Mouse (Mus musculus): Measurements from ENCODE around the gene Arl13b. TPM values are rescaled to one million over a fixed set of nuclear protein-coding genes. Genes with fewer than 3 reads are reported as not detected.

Arl13b gene
- total RNA-seq, 2 experiments from 2014 or later, result 8.1 to 12.3 TPM

DNA sequence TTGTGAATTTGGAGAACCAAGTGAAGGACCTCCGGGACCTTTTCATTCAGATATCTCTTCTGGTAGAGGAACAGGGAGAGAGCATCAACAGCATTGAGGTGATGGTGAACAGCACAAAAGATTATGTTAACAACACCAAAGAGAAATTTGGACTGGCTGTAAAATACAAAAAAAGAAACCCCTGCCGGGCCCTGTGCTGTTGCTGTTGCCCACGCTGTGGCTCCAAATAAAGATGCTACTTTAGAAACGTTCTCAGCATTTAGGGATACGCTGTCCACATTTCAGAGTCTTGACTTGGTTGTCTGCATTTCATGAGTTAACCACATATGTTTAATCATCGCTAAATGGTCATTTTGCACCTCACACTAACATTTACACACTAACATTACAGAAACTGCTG is 24.4 kb downstream of the Arl13b start:
- no peak for DNase-seq (ENCODE audit: low spot score in 2 of 2)

DNA sequence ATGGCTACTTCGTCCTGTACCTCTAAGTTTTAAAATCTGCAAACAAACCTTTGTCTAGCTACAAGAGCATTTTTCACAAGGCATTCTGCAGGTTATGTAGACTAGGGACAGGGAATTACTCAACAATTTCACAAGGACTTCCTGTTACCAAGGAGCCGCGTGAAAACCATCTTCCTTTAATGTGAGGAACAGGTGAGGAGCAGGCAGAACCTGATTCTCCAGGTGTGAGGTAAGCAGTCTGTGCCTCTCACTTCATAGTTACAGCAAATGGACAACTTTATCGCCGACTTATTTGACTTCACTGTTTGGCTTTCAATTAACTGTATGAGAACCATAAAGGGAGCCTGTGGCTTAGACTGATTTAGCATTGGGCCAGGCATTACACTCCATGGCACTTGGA is 32.3 kb downstream of the Arl13b start, which contains the start of gene Stx19:
Gene Stx19 (plus strand): TSS at position 186 of the 400 bp plus-strand sequence.
- DNase-seq (ENCODE audit: low spot score in 2 of 2), result no peak

DNA sequence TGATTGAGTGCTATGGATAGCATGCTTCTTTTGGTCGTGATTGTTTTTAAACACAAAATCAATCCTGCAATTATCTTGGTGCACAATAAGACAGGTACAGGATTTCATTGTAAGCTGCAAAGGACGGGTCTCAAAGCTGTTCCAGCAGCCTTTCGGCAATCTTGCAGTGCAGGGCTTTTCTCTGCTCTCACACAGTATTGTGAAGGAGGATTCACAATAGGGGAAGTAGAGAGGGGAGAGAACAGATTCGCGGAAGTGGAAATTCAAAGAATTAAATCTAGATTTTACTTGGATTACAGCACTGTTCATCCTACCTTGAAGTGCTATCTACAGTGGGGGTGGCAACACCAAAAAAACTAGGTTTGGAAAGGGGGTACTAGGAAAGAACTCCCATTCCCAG is 33.0 kb downstream of the Arl13b start:
- DNase-seq (ENCODE audit: low spot score in 2 of 2), result no peak

DNA sequence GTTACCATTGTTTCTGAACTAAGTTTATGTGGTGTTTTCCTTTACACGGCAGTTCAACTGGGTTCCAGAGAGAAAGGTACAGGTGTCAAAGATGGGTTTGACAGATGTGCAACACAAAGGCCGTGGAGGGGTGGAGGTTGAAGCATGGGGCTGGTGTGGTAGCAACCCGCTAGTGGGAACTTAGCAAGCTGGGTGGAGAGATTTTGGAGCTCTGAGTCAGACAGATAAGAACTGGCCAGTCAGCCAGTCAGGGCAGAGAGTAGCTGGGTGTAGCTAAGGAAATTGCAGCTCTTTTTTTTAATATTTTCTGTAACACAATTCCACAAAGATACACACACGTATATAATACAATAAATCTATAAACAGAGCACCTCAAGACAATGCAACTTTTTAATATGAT is 36.0 kb downstream of the Arl13b start:
- DNase-seq (ENCODE audit: low spot score in 2 of 2), result no peak

DNA sequence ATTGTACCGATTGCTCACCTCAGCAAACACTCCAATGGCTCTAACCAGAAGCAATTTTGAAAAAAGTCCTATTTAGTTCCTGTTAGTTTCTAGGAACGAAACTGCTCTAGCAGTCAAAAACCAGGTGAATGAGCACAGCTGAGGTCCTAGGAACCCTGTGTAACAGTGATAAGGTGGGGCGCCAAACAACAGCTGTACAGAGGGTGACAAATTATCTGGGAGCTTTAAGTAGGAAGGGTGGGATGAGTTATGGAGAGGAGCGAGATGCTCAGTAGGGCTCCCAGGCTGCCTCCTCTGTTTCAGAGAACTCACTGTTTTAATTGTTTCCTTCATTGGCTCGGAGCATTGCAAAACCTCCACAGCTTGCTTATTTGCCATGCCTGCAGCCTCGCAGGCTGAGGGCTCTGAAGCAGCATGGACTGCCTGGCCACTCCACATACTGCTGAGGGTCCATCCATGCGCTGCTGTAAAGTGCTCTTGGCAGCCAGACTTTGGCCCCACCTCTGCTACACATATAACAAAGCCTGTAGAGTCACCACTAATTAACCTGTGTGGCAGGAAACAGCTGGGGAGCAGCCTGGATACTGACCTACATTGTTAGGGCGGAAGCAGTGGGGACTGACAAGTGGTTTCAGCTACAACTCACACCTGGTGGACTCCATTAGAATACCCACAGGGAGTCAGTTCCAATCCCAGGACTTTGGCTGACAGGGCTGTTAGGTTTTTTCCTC is 39.4 kb downstream of the Arl13b start:
- DNase-seq (ENCODE audit: low spot score in 2 of 2), result no peak

DNA sequence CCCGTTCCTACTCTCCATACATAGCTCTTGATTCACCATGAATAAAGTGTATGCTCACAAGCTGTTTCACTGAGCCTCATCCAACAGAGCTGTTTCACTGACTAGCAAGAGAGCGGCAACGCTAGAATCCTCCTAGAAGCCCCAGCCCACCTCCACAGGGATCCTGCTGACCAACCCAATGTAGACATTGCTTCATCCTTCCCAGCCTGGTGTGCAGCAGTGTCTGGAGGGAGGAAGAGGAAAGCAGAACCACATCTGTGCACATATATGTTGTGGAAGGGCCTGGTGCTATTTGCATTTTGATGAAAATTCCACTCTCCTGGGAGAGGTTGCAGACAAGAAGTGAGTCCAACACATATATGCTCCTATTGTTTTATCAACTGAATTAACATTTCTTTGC is 42.2 kb downstream of the Arl13b start:
- no peak for DNase-seq (ENCODE audit: low spot score in 2 of 2)

DNA sequence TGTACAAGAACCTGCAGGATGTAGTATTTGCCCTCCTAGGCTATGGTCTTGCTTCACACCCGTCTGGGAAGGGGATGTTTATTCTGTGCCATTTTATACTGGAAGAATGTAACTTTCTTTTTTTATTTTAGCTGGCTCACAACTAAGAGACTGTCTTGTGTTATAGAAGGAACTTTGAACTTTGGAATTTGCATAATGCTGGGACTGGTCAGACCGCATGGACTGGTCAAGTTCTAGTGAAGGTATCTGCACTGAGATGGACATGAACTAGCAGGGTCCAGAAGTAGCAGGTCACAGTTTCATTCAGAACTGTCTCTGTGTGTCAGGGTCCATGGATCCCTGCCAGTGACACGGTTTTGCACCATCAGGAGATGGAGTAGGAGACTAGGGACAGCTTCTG is 47.0 kb downstream of the Arl13b start:
- DNase-seq (ENCODE audit: low spot score in 2 of 2), result no peak

DNA sequence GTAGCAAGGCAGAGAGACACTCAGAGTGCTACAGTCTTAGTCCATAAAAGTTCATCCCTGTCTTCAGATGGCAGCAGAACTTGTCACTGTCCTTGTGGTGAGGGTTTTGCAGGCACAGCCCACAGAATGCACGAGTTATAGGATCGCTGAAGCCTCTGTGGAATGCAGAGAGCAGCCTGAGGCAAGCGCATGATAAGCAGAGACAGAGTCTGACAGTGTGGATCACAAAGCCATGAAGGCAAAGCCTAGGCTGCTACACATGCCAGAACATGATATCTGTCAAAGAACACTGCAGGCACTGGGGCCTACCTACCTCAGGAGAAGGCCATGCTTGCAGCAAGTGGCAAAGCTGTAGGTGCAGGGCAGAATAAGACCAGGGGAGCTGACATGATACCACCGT is 47.4 kb downstream of the Arl13b start:
- no peak for DNase-seq (ENCODE audit: low spot score in 2 of 2)

DNA sequence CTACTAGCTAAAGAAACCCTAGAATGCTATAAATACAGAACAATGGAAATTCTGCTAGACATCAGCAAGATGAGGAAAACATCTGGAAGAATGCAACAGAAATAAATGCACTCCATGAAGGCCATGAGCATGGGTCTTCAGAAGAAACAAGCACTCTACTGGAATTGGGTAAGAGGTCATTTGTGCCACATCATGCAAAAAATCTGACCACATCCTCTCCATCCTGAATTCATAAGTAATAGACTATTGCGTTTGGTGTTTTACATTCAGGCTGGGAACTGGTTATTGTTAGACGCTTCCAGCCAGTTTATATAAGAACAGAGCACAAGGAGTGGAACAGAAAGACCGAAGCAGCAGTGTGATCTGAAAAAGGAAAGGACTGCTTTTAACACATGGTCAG is 48.0 kb downstream of the Arl13b start:
- DNase-seq (ENCODE audit: low spot score in 2 of 2), result no peak

DNA sequence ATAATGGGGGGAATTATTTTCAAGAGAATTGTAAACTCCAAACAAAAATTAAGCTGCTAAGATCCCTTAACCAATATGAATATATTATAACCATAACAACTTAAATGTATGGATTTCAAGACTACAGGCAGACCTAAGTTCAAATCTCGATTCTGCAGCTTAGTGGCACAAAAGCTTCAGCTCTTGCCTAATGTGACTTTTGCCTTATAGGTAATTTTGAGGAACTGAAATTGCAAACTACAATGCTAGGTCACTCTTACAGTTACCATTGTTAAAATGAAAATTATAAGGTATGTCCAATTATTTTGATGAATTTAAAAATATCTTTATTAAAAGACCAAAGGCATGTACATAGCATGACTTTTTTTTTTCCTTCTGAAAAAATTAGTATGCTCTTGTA is 50.2 kb downstream of the Arl13b start:
- no peak for DNase-seq (ENCODE audit: low spot score in 2 of 2)

DNA sequence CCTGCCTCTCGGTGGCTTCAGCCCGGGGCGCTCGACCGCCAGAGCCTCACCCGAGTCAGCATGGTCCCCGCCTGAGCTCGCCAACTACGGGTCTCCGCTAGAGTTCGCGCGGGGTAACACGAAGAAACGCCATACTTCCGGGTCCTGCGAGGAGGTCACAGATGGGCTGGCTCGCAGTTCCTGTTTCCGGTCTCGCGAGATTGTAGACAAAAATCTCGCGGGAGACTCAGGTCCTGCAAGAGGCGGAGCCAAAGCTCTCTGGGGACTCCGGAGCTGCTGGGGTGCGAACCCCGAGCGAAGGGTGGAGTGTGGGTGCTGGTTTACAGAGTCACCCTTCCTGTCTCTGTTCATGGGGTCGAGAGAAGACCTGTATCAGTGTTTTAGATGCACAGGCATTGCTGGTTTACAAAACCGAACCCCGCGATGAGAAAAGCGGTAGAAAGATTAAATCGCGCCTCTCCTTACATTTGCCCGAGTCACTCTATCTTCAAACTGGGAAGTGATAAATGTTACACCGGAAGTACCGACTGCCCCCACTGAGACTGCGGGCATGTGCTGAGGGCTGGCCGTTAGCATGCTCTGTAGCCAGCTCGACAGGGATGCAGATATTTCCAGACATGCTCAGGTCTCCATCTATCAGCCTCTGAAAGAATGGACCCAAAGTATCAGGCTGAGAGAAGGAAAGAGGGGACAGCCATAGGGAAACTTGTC is 60.1 kb downstream of the Arl13b start, which contains the start of gene Nsun3:
Gene Nsun3 (minus strand): TSS at position 198 of the 711 bp plus-strand sequence.
- peak; percentile 77 to 82 for DNase-seq (ENCODE audit: low spot score in 2 of 2)

DNA sequence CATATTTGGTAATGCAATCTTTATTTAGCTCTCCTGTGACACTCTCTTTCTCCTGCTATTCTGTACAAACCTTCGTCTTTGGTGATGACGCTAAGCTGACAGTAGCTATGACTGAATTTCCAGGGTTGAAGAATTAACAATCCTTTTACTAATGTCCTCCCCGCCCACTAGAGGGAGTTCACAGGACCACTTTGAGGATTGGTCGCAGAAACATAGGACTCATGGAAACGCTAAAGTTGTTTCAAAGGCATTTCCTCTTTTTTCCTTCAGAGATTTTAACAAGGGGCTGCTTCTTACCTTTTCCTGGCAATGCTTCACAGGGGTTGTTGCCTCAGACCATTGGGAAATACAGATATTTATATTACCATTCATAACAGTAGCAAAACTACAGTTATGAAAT is 64.6 kb downstream of the Arl13b start:
- DNase-seq (ENCODE audit: low spot score in 2 of 2), result no peak

DNA sequence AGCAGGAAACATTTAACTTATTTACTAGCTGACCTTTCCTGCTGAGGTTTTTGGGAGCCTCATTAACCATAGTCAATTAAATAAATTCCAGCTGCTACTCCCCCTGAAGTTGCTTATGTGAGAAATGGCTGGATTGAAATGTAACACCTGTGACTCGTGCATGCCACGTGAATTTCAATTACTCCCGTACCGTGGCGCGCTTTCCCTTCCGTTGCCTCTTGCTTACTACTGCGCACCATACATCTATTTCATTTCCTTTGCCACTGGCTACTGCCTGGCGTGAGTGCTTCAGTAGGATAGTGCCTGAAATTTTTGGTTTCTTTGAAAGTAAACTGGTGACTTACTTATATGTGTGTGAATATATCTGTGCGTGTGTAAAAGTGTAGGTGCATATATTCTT is 68.6 kb downstream of the Arl13b start:
- no peak for DNase-seq (ENCODE audit: low spot score in 2 of 2)

DNA sequence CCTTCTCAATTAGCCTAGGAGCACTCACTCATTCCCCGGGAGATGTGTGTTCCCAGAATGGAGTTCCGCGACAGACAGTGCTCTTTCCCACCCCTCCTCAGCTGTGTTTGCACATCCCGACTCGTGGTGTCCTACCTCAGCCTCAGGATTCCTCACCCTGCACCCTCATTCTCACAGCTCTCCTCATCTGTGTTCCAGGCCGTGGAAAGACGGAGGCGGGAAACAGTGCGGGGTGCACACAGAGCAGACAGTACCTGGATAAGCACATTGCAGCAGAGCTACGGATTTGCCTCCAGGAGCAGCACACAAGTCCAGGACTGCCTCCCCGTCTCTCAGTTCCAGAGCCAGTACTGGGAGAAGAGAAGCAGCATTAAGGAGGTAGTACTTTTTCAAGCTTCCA is 70.8 kb downstream of the Arl13b start:
- no peak for DNase-seq (ENCODE audit: low spot score in 2 of 2)

DNA sequence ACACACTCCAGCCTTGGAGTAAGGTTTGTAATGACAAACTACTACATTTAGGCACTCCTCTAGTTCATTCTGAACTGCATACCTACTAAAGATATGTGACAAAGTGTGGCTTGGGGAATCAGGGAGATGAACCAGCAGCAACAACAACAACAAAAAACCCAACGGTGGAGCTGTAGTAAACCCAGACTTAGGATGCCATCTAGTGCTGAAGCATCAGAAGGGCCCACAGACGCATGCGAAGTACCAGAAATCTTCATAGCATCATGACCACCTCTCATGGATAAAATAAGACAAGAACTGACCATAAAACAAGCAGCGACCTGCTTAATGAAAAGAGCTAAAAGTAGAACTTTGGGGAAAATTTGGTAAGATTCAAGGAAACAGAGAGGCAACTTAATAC is 73.4 kb downstream of the Arl13b start:
- DNase-seq (ENCODE audit: low spot score in 2 of 2), result no peak

DNA sequence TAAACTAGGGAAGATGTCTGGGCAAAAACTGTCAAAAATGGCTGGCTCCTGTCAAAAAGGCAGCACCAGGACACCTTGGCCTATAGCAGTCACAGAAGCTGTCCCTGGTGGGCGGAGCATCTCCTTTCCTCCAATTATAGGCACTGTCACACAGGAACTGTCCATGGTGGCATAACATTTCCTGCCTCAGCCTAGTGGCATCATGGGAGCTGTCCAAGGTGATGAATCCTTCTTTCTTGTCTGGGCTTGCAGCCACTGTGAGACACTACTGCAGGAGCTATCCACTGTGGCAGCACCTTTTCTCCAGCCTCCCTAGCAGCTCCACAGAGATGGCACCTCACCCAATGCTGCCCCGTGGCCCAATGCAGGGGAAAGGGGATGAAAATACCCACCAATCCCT is 88.5 kb downstream of the Arl13b start:
- DNase-seq (ENCODE audit: low spot score in 2 of 2), result no peak

DNA sequence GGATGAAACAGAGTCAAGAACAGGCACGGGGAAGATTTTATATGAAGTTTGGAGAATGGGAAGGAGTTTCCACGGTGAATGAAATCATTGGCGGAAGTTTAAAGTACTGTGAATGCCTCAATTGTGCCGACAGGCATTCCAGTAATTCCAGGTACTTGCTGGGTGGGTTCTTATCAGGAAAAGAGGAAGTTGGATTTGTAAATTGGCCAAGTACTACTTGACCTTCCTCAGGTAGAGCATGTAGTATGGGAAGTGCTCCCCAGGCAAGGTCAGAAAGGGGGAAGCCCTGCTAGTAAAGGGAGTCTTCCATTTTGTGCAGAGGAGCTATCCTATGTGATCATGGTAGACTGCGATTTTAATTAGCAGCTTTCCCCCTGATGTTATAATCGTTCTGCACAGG is 91.5 kb downstream of the Arl13b start:
- DNase-seq (ENCODE audit: low spot score in 2 of 2), result no peak

DNA sequence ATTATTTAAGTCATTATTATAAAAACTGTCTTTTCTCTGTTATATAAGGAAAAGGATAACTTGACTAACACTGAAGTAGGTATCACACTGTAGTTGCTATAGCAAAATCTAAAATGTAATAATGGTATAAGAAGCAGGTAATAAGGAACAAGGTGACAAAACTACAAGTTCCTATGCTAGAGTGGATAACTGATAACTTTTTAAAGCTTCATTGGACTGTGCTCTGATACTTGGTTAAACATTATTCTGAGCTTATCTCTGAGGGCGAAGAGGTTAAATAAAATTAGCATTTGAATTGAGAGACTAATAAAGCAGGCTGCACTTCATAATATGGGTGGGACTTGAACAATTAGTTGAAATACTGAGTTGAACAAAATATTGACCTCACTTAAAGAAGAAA is 93.2 kb downstream of the Arl13b start:
- no peak for DNase-seq (ENCODE audit: low spot score in 2 of 2)

DNA sequence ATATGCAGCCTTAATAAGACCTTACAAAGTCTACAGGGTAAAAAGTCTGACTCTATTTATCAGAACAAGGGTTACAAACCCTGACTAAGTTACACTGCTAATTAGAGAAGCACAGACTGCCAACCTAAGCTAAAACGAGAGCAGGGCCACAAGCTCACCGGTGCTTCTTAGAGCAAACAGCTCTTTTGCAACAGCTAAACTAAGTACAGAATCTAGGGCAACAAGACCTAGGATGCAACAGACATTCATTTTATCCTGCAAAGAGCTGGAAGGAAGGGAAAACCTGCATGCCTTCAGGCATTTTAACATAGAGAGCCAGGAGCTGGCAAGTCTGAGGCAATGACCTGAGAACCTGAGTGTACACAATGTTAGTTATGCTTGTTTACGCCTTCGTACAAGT is 93.8 kb downstream of the Arl13b start:
- no peak for DNase-seq (ENCODE audit: low spot score in 2 of 2)

DNA sequence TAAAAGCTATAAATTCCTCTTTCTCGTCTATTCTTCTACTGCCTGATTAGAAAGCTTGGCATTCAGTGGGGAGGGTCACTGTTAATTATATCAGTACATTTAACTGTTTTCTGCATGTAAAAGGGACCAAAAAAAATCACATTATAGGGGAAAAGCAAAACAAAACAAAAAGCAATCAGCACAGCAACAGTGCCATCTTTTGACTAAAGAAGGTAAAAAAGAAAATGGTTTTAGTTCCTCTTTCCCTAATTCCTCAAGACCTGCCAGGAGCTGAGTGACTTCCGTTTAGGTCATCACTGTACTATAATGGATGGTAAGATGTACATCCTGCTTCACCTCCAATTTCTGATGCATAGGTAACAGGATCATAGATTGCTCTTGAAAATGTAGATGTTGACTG is 101.0 kb downstream of the Arl13b start:
- DNase-seq (ENCODE audit: low spot score in 2 of 2), result no peak
